Comparison of ENCODE assay signal across 8 mouse cellular contexts in genomic region chr4:120225135-120225780, GRCm38 (mm10).
DNase-seq lines count a peak whose midpoint lies in the region; ATAC-seq and TF ChIP-seq lines count a peak whose summit lies in the region.

No protein-coding gene starts in this region.

- peak; percentile 96 for TF ChIP-seq CTCF in stomach, postnatal 0 days (IDR thresholded peaks at IDR 0.05; ENCODE audit: low read depth)

- H3K27me3 ChIP-seq in kidney, embryonic 16.5 days (ENCODE audit: insufficient read depth, low read length) = no peaks in the 10 kb centered on the region
- H3K27me3 ChIP-seq in limb, embryonic 10.5 days (ENCODE audit: low read depth, poor library complexity, severe bottlenecking) = peaks cover 15% of the 10 kb centered on the region
- H3K27me3 ChIP-seq in myocyte (ENCODE audit: control insufficient read depth, insufficient read depth, insufficient read length) = no peaks in the 10 kb centered on the region
- no peaks in the 10 kb centered on the region for H3K27me3 ChIP-seq in stomach, postnatal 0 days (ENCODE audit: control insufficient read depth, insufficient read depth, low read length)

- no peak overlapping the region for H3ac ChIP-seq in myocyte (ENCODE audit: control insufficient read depth, insufficient read length)

- no peaks in the 10 kb centered on the region for H3K4me1 ChIP-seq in kidney, embryonic 16.5 days (ENCODE audit: insufficient read depth, low read length)
- H3K4me1 ChIP-seq in limb, embryonic 10.5 days = peaks cover 4% of the 10 kb centered on the region; the same call in 1 of the 2 replicates
- H3K4me1 ChIP-seq in stomach, postnatal 0 days (replicated peaks; ENCODE audit: control insufficient read depth, insufficient read depth) = no peaks in the 10 kb centered on the region

- H3K9ac ChIP-seq in kidney, embryonic 16.5 days (replicated peaks; ENCODE audit: low read length) = no peak overlapping the region
- no peak overlapping the region for H3K9ac ChIP-seq in stomach, postnatal 0 days (ENCODE audit: low read length)

- WGBS in kidney, embryonic 16.5 days = 61% methylated on average over 6 of the region's 6 CpGs
- 59% methylated on average over 6 of the region's 6 CpGs for WGBS in limb, embryonic 10.5 days
- WGBS in stomach, postnatal 0 days = 57% methylated on average over 6 of the region's 6 CpGs

- peak; percentile 46 for DNase-seq in kidney, adult 11 months
- peak; percentile 85 for DNase-seq in cerebellum, adult 8-10 months
- peak; percentile 46 to 71 for DNase-seq in frontal cortex, postnatal 10 days (ENCODE audit: low spot score in 2 of 2)
- peak; percentile 53 for DNase-seq in induced T-regulatory cell, adult 2 months (ENCODE audit: low read depth)
- DNase-seq in limb, embryonic 10.5 days (ENCODE audit: low spot score) = peak; percentile 83
- peak; percentile 78 for DNase-seq in stomach, postnatal 0 days (ENCODE audit: low spot score)

- H3K4me3 ChIP-seq in kidney, embryonic 16.5 days (ENCODE audit: low read length) = no peak overlapping the region
- H3K4me3 ChIP-seq in limb, embryonic 10.5 days = no peak overlapping the region
- no peak overlapping the region for H3K4me3 ChIP-seq in myocyte
- no peak overlapping the region for H3K4me3 ChIP-seq in stomach, postnatal 0 days (ENCODE audit: low read depth, low read length)

- no peak overlapping the region for H3K27ac ChIP-seq in kidney, embryonic 16.5 days (ENCODE audit: low read length)
- no peak overlapping the region for H3K27ac ChIP-seq in limb, embryonic 10.5 days
- no peak overlapping the region for H3K27ac ChIP-seq in stomach, postnatal 0 days (replicated peaks)

- H3K9me3 ChIP-seq in kidney, embryonic 16.5 days (ENCODE audit: low read length) = no peaks in the 10 kb centered on the region
- H3K9me3 ChIP-seq in limb, embryonic 10.5 days (replicated peaks) = no peaks in the 10 kb centered on the region
- no peaks in the 10 kb centered on the region for H3K9me3 ChIP-seq in stomach, postnatal 0 days (ENCODE audit: control insufficient read depth, low read length)

- no peaks in the 10 kb centered on the region for H3K79me2 ChIP-seq in myocyte (ENCODE audit: control insufficient read depth, insufficient read depth)

- no peak overlapping the region for H3K4me2 ChIP-seq in kidney, embryonic 16.5 days (replicated peaks; ENCODE audit: low read depth, low read length)
- peak overlapping the region; percentile 49 for H3K4me2 ChIP-seq in myocyte (ENCODE audit: low read depth)
- no peak overlapping the region for H3K4me2 ChIP-seq in stomach, postnatal 0 days (replicated peaks; ENCODE audit: low read depth)

- no peak for TF ChIP-seq POLR2A in myocyte (IDR thresholded peaks at IDR 0.05; ENCODE audit: insufficient read length, low read depth)

- TF ChIP-seq EP300 in stomach, postnatal 0 days (optimal IDR thresholded peaks at IDR 0.05) = no peak

- no peak; the same call in 1 of the 2 replicates for ATAC-seq in kidney, embryonic 16.5 days (ENCODE audit: low FRiP score, low TSS enrichment)
- no peak for ATAC-seq in stomach, postnatal 0 days (ENCODE audit: low FRiP score, low TSS enrichment)

- H3K36me3 ChIP-seq in kidney, embryonic 16.5 days (ENCODE audit: insufficient read depth, low read length) = no peaks in the 10 kb centered on the region
- no peaks in the 10 kb centered on the region for H3K36me3 ChIP-seq in limb, embryonic 10.5 days
- H3K36me3 ChIP-seq in myocyte (ENCODE audit: control insufficient read depth, insufficient read depth) = no peaks in the 10 kb centered on the region
- H3K36me3 ChIP-seq in stomach, postnatal 0 days (ENCODE audit: control insufficient read depth, insufficient read depth, low read length) = no peaks in the 10 kb centered on the region

TF ChIP-seq in myocyte, 11 proteins besides CTCF, POLR2A, EP300 and RAD21:
- no peak for TF ChIP-seq E2F4 (IDR thresholded peaks at IDR 0.05; ENCODE audit: insufficient read depth)
- peak; percentile 57 for TF ChIP-seq TCF3 (IDR thresholded peaks at IDR 0.05; ENCODE audit: insufficient read length, low read depth)
- peak in 2 of 3 experiments; percentile 77 to 88 for TF ChIP-seq MYOD1 (IDR thresholded peaks at IDR 0.05; ENCODE audit: control insufficient read depth in 1 of 3, insufficient read length in 2 of 3, low read depth in 2 of 3)
- TF ChIP-seq MYOG (IDR thresholded peaks at IDR 0.05; ENCODE audit: control insufficient read depth in 1 of 3, insufficient read depth in 1 of 3, insufficient read length in 2 of 3, low read depth in 2 of 3) = peak in 2 of 3 experiments; percentile 82 to 93
TF ChIP-seq in myocyte: peak in this region for 3.
